Mouse (Mus musculus): ENCODE measurements around the gene Snw1.

Snw1 gene

DNA sequence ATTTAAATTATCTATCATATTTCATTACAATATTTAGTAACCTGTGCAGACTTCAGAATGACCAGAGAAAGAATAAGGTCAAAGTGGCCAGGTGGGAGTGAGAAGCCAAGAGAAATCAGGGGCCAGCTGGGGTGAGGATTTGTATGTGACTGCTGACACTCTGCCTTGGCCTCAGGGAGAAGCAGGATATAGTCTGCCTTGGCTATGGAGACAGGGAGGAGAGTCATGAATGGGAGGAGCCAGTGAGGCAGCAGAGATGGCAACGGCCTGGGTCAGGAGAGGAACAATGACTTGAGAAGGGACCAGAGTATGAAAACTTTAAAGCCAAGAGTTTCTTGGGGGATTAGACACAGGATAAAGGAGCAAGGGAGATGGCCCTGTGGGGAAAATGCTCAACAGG lies 48.4 kb downstream of the Snw1 start:
- CTCF ChIA-PET = no interaction called here

DNA sequence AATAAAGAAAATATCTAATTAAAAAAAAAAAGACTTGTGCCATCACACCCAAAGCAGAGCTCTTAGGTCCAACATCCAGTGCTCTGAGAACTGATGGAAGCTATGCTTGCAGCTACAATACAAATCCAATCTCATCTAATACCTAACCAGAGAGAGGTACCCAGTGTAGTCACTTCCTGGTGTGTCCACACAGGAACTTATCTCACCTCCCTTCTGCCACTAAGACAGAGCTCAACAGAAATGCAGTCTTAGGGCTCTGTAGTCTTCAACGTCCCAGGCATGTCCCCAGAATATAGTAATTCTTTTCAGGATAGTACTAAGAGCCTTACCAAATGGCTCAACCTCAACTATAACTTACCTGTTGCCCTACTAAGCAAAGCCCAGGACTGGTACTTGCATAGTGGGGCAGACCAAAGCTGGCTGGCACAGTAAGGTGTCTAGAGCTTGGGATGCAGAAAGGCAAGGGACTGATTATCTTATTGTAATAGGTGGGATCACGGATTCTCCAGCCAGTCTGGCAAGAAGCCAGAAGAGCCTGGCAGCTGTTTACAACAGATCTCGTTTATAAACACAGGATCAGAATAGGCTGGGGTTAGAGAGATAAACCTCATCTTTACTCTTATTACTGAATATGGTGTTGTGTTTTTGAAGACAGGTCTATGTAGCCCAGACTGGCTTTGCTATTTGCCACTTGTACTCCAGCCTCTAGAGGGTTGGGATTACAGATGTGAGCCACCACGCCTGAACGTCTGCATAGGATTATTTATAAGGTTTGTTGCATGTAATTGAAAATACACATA lies 50.2 kb downstream of the Snw1 start:
- CTCF ChIA-PET = interaction anchor here (0.7 kb wide), 1 partner anchor 1127 kb away, joined by 3 read pairs; no protein-coding TSS in a partner anchor

DNA sequence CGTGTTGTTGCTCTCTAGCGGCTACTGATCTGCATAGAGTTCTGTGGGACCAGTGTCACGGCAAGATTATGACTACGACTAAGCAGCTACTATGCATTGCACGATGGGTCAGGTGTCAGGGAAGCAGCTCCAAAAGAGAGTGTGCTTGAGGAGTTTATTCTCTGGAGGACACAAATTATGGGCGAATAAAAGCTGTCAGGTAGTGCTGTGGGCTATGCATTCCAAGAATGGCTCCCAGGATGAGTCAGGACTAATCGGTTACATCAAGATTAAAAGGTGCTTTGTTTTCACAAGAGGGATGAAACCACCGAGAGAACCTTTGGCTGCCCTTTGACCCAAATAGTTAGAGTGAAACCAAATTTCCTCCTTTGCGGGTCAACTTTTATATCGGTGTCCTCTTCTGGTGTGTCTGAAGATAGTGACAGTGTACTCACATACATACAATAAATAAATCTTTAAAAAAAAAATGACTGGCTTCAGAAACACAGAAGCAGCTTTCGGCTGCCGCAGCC lies 52.0 kb downstream of the Snw1 start:
- CTCF ChIA-PET = interaction anchor here (1.2 kb wide), 1 partner anchor 8 kb away, joined by 4 read pairs; no protein-coding TSS in a partner anchor

DNA sequence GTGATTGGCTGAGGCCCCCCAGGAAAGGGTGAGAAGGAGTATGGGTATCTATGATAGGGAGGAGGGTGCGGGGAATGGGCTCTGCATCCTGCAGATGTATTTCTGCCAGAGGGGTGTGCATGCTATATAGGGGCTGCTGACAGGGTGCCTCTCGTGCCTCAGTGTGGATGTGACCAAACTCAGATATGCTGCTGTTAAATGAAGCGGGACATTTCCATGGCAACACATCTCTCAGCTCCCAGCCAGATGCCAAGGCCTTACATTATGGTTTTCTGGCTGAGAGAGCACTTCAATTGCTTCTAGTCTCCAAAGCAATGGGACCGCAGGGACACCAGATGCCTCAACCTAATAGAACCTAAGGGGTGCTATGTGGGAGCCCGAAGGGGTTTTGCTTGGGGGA lies 53.2 kb downstream of the Snw1 start:
- CTCF ChIA-PET = interaction anchor here (1.2 kb wide), 1 partner anchor 9 kb away, joined by 4 read pairs; no protein-coding TSS in a partner anchor

DNA sequence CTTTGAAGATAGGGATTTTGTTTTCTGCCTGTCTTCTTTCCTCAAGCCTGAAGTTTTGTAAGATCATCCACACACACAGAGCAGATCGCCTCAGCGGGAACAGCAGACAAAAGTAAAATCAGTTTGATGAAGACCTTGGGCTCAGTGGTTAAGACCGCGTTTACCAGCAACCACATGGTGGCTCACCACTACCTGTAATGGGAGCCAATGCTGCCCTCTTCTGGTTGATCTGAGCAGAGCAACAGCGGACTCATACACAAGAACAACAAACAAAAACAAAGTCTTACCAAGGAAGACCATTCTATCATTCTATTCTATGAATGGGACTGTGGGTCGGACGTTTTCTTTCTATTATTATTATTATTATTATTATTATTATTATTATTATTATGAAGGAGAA lies 55.4 kb downstream of the Snw1 start:
- CTCF ChIA-PET = interaction anchor here (0.6 kb wide), 1 partner anchor 119 kb away, joined by 11 read pairs; no protein-coding TSS in a partner anchor

DNA sequence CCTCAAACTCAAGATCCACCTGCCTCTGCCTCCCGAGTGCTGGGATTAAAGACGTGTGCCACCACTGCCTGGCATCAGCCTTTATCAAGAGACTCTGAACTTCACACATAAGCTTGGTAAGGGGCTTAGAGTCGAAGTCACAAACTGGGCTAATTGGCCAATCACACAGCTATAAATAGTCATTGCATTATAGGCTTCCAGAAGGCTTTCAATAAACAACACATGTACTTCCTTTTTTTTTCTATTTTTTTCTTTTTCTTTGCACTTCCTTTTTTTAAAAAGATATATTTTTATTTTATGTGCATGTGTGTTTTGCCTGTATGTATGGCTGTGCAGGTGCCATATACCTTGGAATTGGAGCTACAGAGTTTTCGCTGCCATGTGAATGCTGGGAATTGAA lies 56.7 kb downstream of the Snw1 start:
- CTCF ChIA-PET = no interaction called here

DNA sequence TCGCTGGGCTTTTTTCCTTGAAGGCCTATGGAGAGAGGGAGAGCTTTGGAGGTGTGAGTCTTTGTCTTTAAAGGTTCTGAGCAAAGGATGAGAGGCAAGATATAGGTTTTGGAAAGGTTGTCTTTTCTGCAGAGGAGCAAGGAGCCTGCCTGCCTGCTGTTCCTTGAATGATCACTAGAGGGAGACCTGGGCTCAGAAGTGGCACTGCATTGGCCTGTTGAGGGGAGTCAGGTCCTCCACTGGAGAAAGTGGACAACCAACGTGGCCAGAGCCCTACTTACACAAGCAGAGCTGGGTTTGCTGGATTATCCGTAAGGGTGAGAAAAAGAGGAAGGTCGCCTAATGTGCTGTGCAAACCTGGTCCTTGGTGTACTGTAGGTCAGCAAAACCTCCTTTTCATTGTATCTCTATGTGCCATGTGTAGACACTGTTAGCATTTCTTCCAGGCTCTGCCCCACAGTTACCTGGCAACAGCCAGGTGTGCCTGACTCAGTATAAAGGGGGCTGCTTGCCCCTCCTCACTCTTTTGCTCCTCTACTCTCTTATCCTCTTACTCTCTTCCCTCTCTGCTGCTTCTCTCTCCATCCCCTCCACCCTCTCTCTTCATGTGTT lies 58.8 kb downstream of the Snw1 start:
- CTCF ChIA-PET = interaction anchor here (0.6 kb wide), 1 partner anchor 47 kb away, joined by 3 read pairs; no protein-coding TSS in a partner anchor

DNA sequence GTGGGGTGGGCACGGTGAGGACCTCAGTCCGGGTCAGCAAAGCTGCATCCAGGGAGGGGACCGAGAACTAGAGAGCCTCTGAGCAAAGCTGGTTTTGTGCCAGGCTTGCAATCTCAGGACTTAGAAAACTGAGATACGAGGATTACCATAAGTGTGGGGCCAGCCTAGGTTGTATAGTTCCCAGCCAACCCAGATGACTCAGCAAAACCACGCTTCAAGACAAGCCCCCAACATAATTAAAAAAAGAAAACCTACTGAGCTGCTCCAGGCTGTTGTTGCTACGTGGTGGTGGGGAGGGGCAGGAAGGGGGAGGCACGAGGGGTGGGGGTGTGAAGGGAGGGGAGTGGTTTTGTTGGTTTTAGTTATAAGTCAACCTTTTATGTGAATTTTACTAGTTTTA lies 61.1 kb downstream of the Snw1 start:
- CTCF ChIA-PET = no interaction called here

DNA sequence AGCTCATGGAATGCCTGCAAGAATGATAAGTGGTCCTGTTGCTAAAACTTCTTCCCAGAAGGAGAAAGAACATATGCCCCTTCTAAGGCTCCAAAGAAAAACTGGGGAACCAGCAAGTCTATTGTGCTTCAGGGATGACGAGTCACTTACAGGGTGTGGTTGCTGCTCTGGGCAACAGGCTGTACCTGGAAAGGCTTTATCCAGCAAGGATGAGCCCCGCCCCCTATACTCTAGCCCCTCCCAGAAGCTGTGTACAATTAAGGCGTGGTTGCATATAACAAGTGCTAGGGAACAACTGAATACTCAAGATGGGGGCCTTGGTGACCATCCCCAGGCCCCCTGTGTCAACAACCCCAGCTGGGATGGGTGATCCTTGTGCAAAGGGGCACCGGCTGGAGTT lies 63.0 kb downstream of the Snw1 start:
- CTCF ChIA-PET = no interaction called here

DNA sequence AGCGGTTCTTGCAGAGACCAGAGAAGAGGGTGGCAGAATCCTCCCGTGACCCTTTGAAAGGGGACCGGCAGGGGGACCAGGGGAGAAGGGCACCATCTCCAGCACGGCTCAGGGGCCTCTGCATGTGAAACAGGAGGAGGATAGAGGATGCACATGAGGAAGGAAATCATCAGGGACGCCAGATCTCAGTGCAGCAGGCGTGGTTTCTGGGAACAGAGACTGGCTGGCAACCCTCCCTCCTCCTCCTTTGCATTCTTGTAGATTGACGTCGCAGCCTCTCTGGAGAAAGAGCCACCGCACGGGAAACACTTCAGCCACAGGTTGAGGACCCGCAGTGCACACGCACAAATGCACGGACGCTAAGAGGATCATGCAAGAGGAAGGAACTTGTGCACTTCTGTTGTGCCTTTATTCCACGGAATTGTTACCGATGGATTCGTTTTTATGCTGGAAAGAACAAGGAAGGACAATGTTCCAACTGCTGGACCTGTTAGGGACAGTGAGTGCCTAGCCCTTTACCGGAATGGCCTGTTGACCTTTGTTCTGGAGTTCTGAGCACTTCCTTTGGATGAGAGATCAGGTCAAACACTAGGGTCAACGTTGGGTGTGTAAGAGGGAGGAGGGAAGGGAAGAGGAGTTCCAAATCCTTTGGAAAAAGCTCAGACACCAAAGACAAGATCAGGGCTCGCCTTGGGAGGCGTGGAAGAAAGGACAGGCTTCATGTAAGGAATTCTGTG lies 64.0 kb downstream of the Snw1 start:
- CTCF ChIA-PET = no interaction called here

DNA sequence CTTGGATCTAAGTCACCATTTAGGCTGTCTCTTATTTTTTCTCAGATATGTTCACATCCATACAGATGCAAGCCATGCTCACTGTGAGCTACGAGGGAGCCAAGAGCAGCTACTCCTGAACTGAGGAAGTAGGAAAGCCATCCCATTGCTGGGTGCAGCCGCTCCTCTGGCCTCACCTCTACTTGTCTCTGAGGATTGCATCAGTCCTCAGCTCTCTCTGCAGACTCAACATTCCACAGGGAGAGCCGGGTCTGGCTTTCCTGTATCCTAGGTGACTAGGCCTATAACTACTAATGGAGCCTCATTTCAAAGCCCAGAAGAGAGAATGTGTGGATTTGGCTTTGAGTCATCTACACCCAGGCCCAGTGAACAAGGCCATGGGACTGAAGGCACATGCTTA lies 66.4 kb downstream of the Snw1 start:
- CTCF ChIA-PET = no interaction called here

DNA sequence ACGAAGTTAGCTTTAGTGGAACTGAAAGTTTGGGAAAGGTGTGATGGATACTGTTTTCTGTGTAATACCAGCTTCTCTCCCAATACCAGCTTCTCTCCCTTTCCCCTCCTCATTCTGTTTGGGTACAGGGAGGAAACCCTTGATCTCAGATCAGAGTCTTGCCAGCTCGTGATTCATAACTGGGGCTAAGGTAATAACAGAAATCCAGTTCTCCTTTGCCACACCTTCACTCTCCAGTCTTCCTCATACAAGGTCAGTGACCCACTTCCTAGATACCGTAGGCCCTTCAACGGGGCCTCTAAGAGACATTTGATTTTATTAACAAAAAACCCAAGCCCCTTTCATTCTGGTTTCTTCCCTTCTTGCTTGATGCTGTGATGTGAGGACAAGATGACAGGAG lies 66.9 kb downstream of the Snw1 start:
- CTCF ChIA-PET = no interaction called here

DNA sequence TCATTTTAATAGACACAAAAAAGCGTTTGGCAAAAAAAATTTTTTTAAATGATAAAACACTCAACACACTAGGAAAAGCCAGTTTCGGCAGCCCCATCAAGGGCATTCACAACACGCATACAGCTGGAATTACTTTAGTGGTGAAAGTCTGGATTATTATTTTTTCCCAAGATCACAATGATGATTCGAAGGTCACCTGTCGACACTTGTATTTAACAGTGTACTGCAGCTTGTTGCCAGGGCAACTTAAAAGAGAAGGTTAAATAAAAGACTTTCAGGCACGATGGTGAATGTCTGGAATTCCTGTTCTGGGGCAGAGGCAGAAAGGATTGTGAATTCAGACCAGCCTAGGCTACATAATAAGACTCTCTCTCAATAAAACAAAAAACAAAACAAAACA lies 70.2 kb downstream of the Snw1 start:
- CTCF ChIA-PET = interaction anchor here (0.5 kb wide), 1 partner anchor 33 kb away, joined by 10 read pairs; no protein-coding TSS in a partner anchor

DNA sequence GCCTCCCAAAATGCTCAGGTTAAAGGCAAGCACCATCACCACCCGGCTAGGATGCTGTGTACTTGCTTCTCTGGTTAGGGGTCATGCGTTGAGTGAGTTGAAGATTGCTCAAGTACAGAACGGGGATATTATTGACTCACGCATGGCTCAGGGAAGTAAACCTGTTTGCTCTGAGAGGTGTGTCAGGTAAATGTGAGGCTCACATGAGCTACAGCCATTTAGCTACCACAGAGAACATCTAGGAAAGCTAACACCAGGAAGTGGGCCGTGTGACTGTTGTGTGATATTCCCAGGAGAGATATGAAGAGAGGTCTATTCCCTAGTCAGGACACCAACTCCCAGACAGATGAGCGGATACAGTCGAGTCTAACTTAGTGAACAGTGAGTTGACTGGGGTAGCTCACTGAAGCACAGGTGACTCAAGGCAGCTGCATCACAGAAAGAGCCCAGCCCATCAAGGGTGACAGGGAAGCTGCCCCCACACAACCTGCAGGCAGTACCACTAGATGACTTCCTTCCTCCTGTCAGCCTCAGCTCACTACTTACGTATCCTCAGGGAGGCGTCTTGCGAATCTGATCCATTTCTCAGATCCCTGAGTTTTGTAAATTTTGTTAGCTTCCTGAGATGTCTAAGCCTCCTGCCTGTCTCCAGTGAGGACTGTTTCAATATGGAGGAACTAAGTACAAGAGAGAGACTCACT lies 72.8 kb downstream of the Snw1 start:
- CTCF ChIA-PET = interaction anchor here (0.6 kb wide), 1 partner anchor 18 kb away, joined by 3 read pairs; no protein-coding TSS in a partner anchor

Measured in spleen, embryonic (tissue).